Comparison of ENCODE assay signal across 10 mouse cellular contexts in genomic region chr1:127676116-127676515, GRCm38 (mm10). TPM values are rescaled to one million over a fixed set of nuclear protein-coding genes. Genes with fewer than 3 reads are reported as not detected.
A peak's percentile ranks its signal among the peaks of the same experiment; 100 is the strongest.
DNase-seq lines count a peak whose midpoint lies in the region; ATAC-seq lines count a peak whose summit lies in the region.
"Had no signal": no experiment of that assay in that cellular context is flagged by ENCODE, and none has a peak within 500 bp of the region (broad histone marks: within the 10 kb centered on the region; RNA-seq: fewer than 3 reads in every experiment).

No protein-coding gene starts in this region.

- H3K4me3 ChIP-seq in heart, embryonic 15.5 days, result peak overlapping the region; percentile 62
- H3K4me3 ChIP-seq in forebrain, embryonic 12.5 days (replicated peaks), result peak overlapping the region; percentile 64
- H3K4me3 ChIP-seq in midbrain, embryonic 11.5 days (ENCODE audit: low read depth, low read length), result peak overlapping the region; percentile 65

- H3K4me2 ChIP-seq in heart, embryonic 15.5 days, result peak overlapping the region; percentile 97
- H3K4me2 ChIP-seq in forebrain, embryonic 12.5 days, result peak overlapping the region; percentile 96
- peak overlapping the region; percentile 79 for H3K4me2 ChIP-seq in midbrain, embryonic 11.5 days

- ATAC-seq in heart, embryonic 15.5 days (replicated peaks; ENCODE audit: insufficient number of reproducible peaks, insufficient read depth, low FRiP score, low read depth), result no peak
- 0 out of 2 replicates have a peak, but pooled peaks have one; percentile 41 for ATAC-seq in cerebellum, adult (ENCODE audit: insufficient number of reproducible peaks, low FRiP score, low TSS enrichment)
- no peak for ATAC-seq in forebrain, embryonic 12.5 days (ENCODE audit: low FRiP score)
- no peak for ATAC-seq in midbrain, embryonic 11.5 days (ENCODE audit: low FRiP score)

- H3K4me1 ChIP-seq in heart, embryonic 15.5 days (replicated peaks), result peaks cover 21% of the 10 kb centered on the region
- H3K4me1 ChIP-seq in forebrain, embryonic 12.5 days, result peaks cover 24% of the 10 kb centered on the region
- H3K4me1 ChIP-seq in midbrain, embryonic 11.5 days (ENCODE audit: control insufficient read depth, insufficient read depth, low read length), result peaks cover 6% of the 10 kb centered on the region

- H3K27ac ChIP-seq in heart, embryonic 15.5 days, result no peak overlapping the region
- peak overlapping the region; percentile 50; the same call in 1 of the 2 replicates for H3K27ac ChIP-seq in forebrain, embryonic 12.5 days
- H3K27ac ChIP-seq in midbrain, embryonic 11.5 days (ENCODE audit: low read depth, low read length), result no peak overlapping the region
- H3K27ac ChIP-seq: macrophage had no signal

- no peak for DNase-seq in heart, adult 11 months
- DNase-seq in midbrain, embryonic 11.5 days (ENCODE audit: low spot score, missing footprints), result peak; percentile 90
- no peak for DNase-seq in natural killer cell, adult 2 months (ENCODE audit: low spot score in 2 of 2)
- no peak for DNase-seq in kidney, adult 11 months
- no peak for DNase-seq in adrenal gland, postnatal 25 days

- WGBS in heart, embryonic 15.5 days, result 37% methylated on average over 12 of the region's 12 CpGs
- 25% methylated on average over 12 of the region's 12 CpGs for WGBS in forebrain, embryonic 12.5 days
- WGBS in midbrain, embryonic 11.5 days, result 31% methylated on average over 12 of the region's 12 CpGs

- no peak overlapping the region for H3K9ac ChIP-seq in heart, embryonic 15.5 days
- H3K9ac ChIP-seq in forebrain, embryonic 12.5 days, result peak overlapping the region; percentile 75
- peak overlapping the region; percentile 66 for H3K9ac ChIP-seq in midbrain, embryonic 11.5 days (ENCODE audit: low read length)

- no peaks in the 10 kb centered on the region for H3K9me3 ChIP-seq in heart, embryonic 15.5 days (replicated peaks)
- H3K9me3 ChIP-seq in forebrain, embryonic 12.5 days, result no peaks in the 10 kb centered on the region
- no peaks in the 10 kb centered on the region; the same call in 1 of the 2 replicates for H3K9me3 ChIP-seq in midbrain, embryonic 11.5 days (ENCODE audit: control insufficient read depth, low read length)

- H3K36me3 ChIP-seq in heart, embryonic 15.5 days, result no peaks in the 10 kb centered on the region
- no peaks in the 10 kb centered on the region for H3K36me3 ChIP-seq in forebrain, embryonic 12.5 days (replicated peaks)
- H3K36me3 ChIP-seq in midbrain, embryonic 11.5 days (ENCODE audit: control insufficient read depth, insufficient read depth, low read length), result no peaks in the 10 kb centered on the region

- peaks cover 63% of the 10 kb centered on the region for H3K27me3 ChIP-seq in heart, embryonic 15.5 days
- peaks cover 68% of the 10 kb centered on the region for H3K27me3 ChIP-seq in forebrain, embryonic 12.5 days
- peaks cover 45% of the 10 kb centered on the region for H3K27me3 ChIP-seq in midbrain, embryonic 11.5 days (ENCODE audit: control insufficient read depth, insufficient read depth, low read length)

RNA-seq across cellular contexts. Expression of gene Tmem163, which starts 3.2 kb away (rescaled TPM):
- 12.5 and 17.6 TPM in 2 replicates for polyA plus RNA-seq in heart, embryonic 15.5 days (2015; fragmentation: Nextera tagmentation; extraction: Ambion mirVana)
- polyA plus RNA-seq in forebrain, embryonic 12.5 days (2016; fragmentation: Nextera tagmentation; extraction: Ambion mirVana), result 29.9 and 31.0 TPM in 2 replicates
- polyA plus RNA-seq in midbrain, embryonic 11.5 days (2014; fragmentation: Nextera tagmentation; extraction: Ambion mirVana), result 41.1 and 43.1 TPM in 2 replicates
- not detected in 2 replicates for total RNA-seq in adrenal gland, postnatal 25 days (2021)
- polyA plus RNA-seq: macrophage had no signal

RNA-seq across cellular contexts. Expression of gene Acmsd, which starts 53.1 kb away (rescaled TPM):
- 0.35 and 0.51 TPM in 2 replicates for polyA plus RNA-seq in heart, embryonic 15.5 days (2015; fragmentation: Nextera tagmentation; extraction: Ambion mirVana)
- 0.15 and 0.20 TPM in 2 replicates for polyA plus RNA-seq in forebrain, embryonic 12.5 days (2016; fragmentation: Nextera tagmentation; extraction: Ambion mirVana)
- polyA plus RNA-seq in midbrain, embryonic 11.5 days (2014; fragmentation: Nextera tagmentation; extraction: Ambion mirVana), result 0.12 and 0.50 TPM in 2 replicates
- total RNA-seq in adrenal gland, postnatal 25 days (2021), result not detected in 2 replicates
- polyA plus RNA-seq: macrophage; testis, adult 2 months had no signal
